Mouse (Mus musculus): ENCODE data around the gene Ccdc51. TPM values are rescaled to one million over a fixed set of nuclear protein-coding genes. Genes with fewer than 3 reads are reported as not detected.

Gene Ccdc51
- total and polyA plus RNA-seq, 3 experiments: 15.1 to 28.4 TPM; not detected in 1

GRCm38 (mm10) chr9:109120956-109121355 is 38.7 kb downstream of the Ccdc51 start:
- Histone ChIP-seq H3K4me3 (ENCODE audit: control insufficient read depth in 1 of 2, insufficient read depth in 1 of 2, low read depth in 2 of 2, low read length in 2 of 2) (no peak overlapping the region), H3K27me3 (ENCODE audit: control insufficient read depth in 1 of 2, insufficient read depth in 2 of 2, low read length in 2 of 2) (no peaks in the 10 kb centered on the region; a peak in 1 of 4 replicates), H3K4me1 (ENCODE audit: control insufficient read depth in 1 of 2, insufficient read depth in 2 of 2, low read length in 2 of 2) (peaks cover 2 to 14% of the 10 kb centered on the region in 2 experiments; a peak in 3 of 4 replicates), H3K36me3 (ENCODE audit: control insufficient read depth in 1 of 2, insufficient read depth in 2 of 2, low read length in 2 of 2) (peaks cover 0 to 4% of the 10 kb centered on the region in 2 experiments; a peak in 2 of 4 replicates), H3K27ac (ENCODE audit: control insufficient read depth, low read depth, low read length) (no peak overlapping the region), H3K9me3 (replicated peaks; ENCODE audit: insufficient read depth, low read length) (no peaks in the 10 kb centered on the region), H3K9ac (ENCODE audit: control insufficient read depth, low read depth, low read length, poor library complexity, severe bottlenecking) (no peak overlapping the region), H3K79me2 (ENCODE audit: control insufficient read depth, insufficient read depth, low read length, poor library complexity) (no peaks in the 10 kb centered on the region)
- DNase-seq (ENCODE audit: low read depth, low spot score): no peak
- TF ChIP-seq NRF1 (IDR thresholded peaks at IDR 0.05; ENCODE audit: insufficient read depth, low read depth, low read length, poor library complexity, severe bottlenecking) (no peak), ETS1 (IDR thresholded peaks at IDR 0.05; ENCODE audit: low read depth, low read length) (no peak), ELF1 (IDR thresholded peaks at IDR 0.05; ENCODE audit: low read depth, low read length) (no peak), MEF2A (IDR thresholded peaks at IDR 0.05; ENCODE audit: extremely low read depth, insufficient replicate concordance, low read depth, low read length, poor library complexity, severe bottlenecking) (no peak), SIN3A (IDR thresholded peaks at IDR 0.05; ENCODE audit: low read length) (no peak), CHD2 (IDR thresholded peaks at IDR 0.05; ENCODE audit: low read length) (no peak), RCOR1 (IDR thresholded peaks at IDR 0.05; ENCODE audit: low read depth, low read length) (no peak), USF1 (IDR thresholded peaks at IDR 0.05; ENCODE audit: low read depth, low read length) (no peak), KAT2A (conservative IDR thresholded peaks at IDR 0.05; ENCODE audit: low read depth, low read length) (no peak), TCF12 (IDR thresholded peaks at IDR 0.05; ENCODE audit: low read depth, low read length) (no peak)

GRCm38 (mm10) chr9:109122553-109123085 is 40.3 kb downstream of the Ccdc51 start:
- peaks cover 2 to 14% of the 10 kb centered on the region in 2 experiments; a peak in 3 of 4 replicates for H3K4me1 ChIP-seq (ENCODE audit: control insufficient read depth in 1 of 2, insufficient read depth in 2 of 2, low read length in 2 of 2)
- no peaks in the 10 kb centered on the region for H3K79me2 ChIP-seq (ENCODE audit: control insufficient read depth, insufficient read depth, low read length, poor library complexity)
- H3K4me3 ChIP-seq (ENCODE audit: control insufficient read depth in 1 of 2, insufficient read depth in 1 of 2, low read depth in 2 of 2, low read length in 2 of 2): no peak overlapping the region
- peaks cover 0 to 4% of the 10 kb centered on the region in 2 experiments; a peak in 2 of 4 replicates for H3K36me3 ChIP-seq (ENCODE audit: control insufficient read depth in 1 of 2, insufficient read depth in 2 of 2, low read length in 2 of 2)
- no peaks in the 10 kb centered on the region; a peak in 1 of 4 replicates for H3K27me3 ChIP-seq (ENCODE audit: control insufficient read depth in 1 of 2, insufficient read depth in 2 of 2, low read length in 2 of 2)
- H3K9ac ChIP-seq (ENCODE audit: control insufficient read depth, low read depth, low read length, poor library complexity, severe bottlenecking): no peak overlapping the region
- DNase-seq (ENCODE audit: low read depth, low spot score): peak; percentile 70
- no peaks in the 10 kb centered on the region for H3K9me3 ChIP-seq (replicated peaks; ENCODE audit: insufficient read depth, low read length)
- TF ChIP-seq SMC3 (IDR thresholded peaks at IDR 0.05; ENCODE audit: low read depth, low read length): peak; percentile 78
- TF ChIP-seq RAD21 (IDR thresholded peaks at IDR 0.05; ENCODE audit: low read depth, low read length): peak; percentile 67
- TF ChIP-seq CTCF (IDR thresholded peaks at IDR 0.05 in 2 of 3, conservative IDR thresholded peaks at IDR 0.05 in 1 of 3; ENCODE audit: control insufficient read depth in 1 of 3, insufficient read depth in 1 of 3, low read depth in 2 of 3, low read length in 3 of 3, poor library complexity in 1 of 3, severe bottlenecking in 1 of 3): peak; percentile 11 to 68 (median 43); a peak in 4 of 6 replicates
- peak; percentile 60 for TF ChIP-seq ZC3H11A (IDR thresholded peaks at IDR 0.05; ENCODE audit: low read depth, low read length)
- no peak for TF ChIP-seq GABPA (IDR thresholded peaks at IDR 0.05; ENCODE audit: low read depth, low read length)
- H3K27ac ChIP-seq (ENCODE audit: control insufficient read depth, low read depth, low read length): no peak overlapping the region

Measured in MEL (cell line).